Mouse (Mus musculus) neural tube, embryonic 13.5 days (tissue): ENCODE data around the gene Arhgap8. TPM values are rescaled to one million over a fixed set of nuclear protein-coding genes. Genes with fewer than 3 reads are reported as not detected.
"Not testable (repeated sequence)": the region's sequence is repeated elsewhere in the genome, so short reads cannot be mapped to it uniquely, and the experiment has no call there.

Source experiments
- ATAC-seq: fragments of 200-750 bp; cut with Nextera tagmentation; 2 replicates; pipeline ENCODE4 v1.8.0; 2017; ENCODE audit warnings: low read depth, mild to moderate bottlenecking, moderate TSS enrichment, moderate library complexity
- H3K27ac ChIP-seq: fragments of 300-500 bp; sonication (generic); replicated peaks from 2 replicates; pipeline ENCODE4 v1.5.1; 2015; ENCODE audit warnings: moderate library complexity, mild to moderate bottlenecking, inconsistent platforms
- H3K27me3 ChIP-seq: fragments of 300-500 bp; sonication (generic); 2 replicates; pipeline ENCODE4 v1.6.1; 2015; ENCODE audit warnings: mild to moderate bottlenecking, inconsistent platforms
- H3K36me3 ChIP-seq: fragments of 300-500 bp; sonication (generic); 2 replicates; pipeline ENCODE4 v1.6.1; 2015; ENCODE audit warnings: mild to moderate bottlenecking, inconsistent platforms
- H3K4me1 ChIP-seq: fragments of 300-500 bp; sonication (generic); replicated peaks from 2 replicates; pipeline ENCODE4 v1.6.1; 2015; ENCODE audit warnings: inconsistent platforms
- H3K4me2 ChIP-seq: fragments of 300-500 bp; sonication (generic); 2 replicates; pipeline ENCODE4 v1.6.1; 2015; ENCODE audit warnings: inconsistent platforms, mild to moderate bottlenecking, moderate library complexity
- H3K4me3 ChIP-seq: fragments of 300-500 bp; sonication (generic); 2 replicates; pipeline ENCODE4 v1.5.1; 2015; ENCODE audit warnings: mild to moderate bottlenecking, inconsistent platforms
- H3K9ac ChIP-seq: fragments of 300-500 bp; sonication (generic); 2 replicates; pipeline ENCODE4 v1.6.1; 2015; ENCODE audit warnings: moderate library complexity, mild to moderate bottlenecking, inconsistent platforms
- H3K9me3 ChIP-seq: fragments of 300-500 bp; sonication (generic); 2 replicates; pipeline ENCODE4 v1.6.1; 2016; ENCODE audit warnings: inconsistent platforms
- WGBS: fragments of 180-500 bp; shearing (Covaris S2); methylation state at CpG from one replicate; pipeline ENCODE4 v1.1.7; 2015; 5-methylcytosine and 5-hydroxymethylcytosine counted together
- polyA plus RNA-seq: library from polyadenylated mRNA; unstranded; fragments of >200 nt; fragmentation: Nextera tagmentation; extraction: Ambion mirVana; gene quantifications from 2 replicates; pipeline ENCODE4 v1.2.1, GENCODE M21; 2015

The Arhgap8 gene
- polyA plus RNA-seq, 1 experiment from 2014 or later, result 2.2 TPM

DNA sequence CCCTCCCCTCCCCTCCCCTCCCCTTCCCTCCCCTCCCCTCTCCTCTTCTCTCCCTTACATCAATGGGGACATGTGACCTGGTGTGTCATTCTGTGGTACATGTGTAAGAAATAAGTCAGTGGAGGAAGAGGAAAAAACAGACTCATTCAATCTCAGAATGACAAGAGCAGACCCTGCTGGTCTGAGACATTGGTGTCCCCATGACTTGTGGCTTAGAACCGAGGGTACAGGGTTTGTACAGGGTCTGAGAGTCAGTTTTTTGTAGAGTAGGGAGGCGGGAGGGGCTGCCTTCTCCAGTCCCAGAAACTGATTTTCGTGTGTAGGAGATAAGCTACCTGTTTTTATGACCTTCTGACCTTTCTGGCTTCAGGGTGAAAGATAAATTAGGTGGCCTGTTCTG, 23.5 kb downstream of the Arhgap8 start:
- H3K4me3 ChIP-seq, result no peak overlapping the region
- 0 out of 2 replicates have a peak, but pooled peaks cover 5% of the 10 kb centered on the region for H3K4me1 ChIP-seq
- H3K4me2 ChIP-seq, result no peak overlapping the region
- WGBS, result 19% methylated on average over 3 of the region's 3 CpGs
- H3K27me3 ChIP-seq, result no peaks in the 10 kb centered on the region
- no peak overlapping the region for H3K9ac ChIP-seq
- no peak for ATAC-seq
- no peak overlapping the region for H3K27ac ChIP-seq
- no peaks in the 10 kb centered on the region for H3K9me3 ChIP-seq
- H3K36me3 ChIP-seq, result no peaks in the 10 kb centered on the region

DNA sequence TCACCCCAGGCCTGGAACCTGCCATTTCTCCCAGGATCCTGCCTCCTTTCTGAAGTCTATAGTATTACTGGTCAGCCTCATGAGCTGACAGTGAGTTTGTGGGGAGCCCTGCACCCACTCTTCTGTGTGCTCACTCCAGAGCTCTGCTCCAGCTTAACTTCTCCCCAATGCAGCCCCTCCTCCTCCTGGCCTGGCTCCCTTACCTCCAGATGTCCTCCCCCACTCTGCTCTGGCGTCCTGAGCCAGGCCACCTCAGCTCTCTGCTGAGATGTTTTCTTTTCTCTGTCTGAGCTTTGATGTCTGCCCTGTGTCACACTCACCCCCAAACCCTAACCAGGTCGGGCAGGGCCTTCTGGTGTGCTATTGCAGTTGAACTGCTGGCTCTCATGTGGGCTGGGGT, 24.5 kb downstream of the Arhgap8 start:
- no peak for ATAC-seq
- no peak overlapping the region for H3K27ac ChIP-seq
- H3K4me2 ChIP-seq, result no peak overlapping the region
- H3K9ac ChIP-seq, result no peak overlapping the region
- H3K36me3 ChIP-seq, result no peaks in the 10 kb centered on the region
- no peak overlapping the region for H3K4me3 ChIP-seq
- no peaks in the 10 kb centered on the region for H3K9me3 ChIP-seq
- 14% methylated on average over 2 of the region's 2 CpGs for WGBS
- 0 out of 2 replicates have a peak, but pooled peaks cover 5% of the 10 kb centered on the region for H3K4me1 ChIP-seq
- no peaks in the 10 kb centered on the region for H3K27me3 ChIP-seq

DNA sequence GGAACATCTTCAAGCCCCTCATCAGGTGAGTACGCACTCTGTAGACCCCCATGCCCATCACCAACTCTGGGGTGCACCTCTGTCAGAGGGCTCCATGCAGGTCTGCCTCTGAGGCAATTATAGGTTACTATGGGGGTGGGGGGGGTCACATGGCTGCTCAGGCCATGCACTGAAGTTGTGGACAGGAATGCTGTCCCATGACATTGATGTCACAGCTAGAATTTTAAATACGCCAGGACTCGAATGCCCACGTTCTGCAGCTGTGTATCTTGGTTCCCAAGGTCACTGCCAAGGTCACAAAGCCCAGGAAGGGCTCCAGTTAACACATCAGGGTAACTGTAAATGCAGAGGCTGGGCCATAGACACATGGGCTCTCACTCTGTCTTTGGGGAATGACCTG, 26.0 kb downstream of the Arhgap8 start:
- Histone ChIP-seq H3K9me3 (no peaks in the 10 kb centered on the region), H3K4me1 (0 out of 2 replicates have a peak, but pooled peaks cover 5% of the 10 kb centered on the region), H3K27me3 (no peaks in the 10 kb centered on the region), H3K27ac (no peak overlapping the region), H3K9ac (no peak overlapping the region), H3K4me2 (no peak overlapping the region), H3K36me3 (no peaks in the 10 kb centered on the region), H3K4me3 (no peak overlapping the region)
- 92% methylated on average over 4 of the region's 4 CpGs for WGBS
- ATAC-seq, result no peak

DNA sequence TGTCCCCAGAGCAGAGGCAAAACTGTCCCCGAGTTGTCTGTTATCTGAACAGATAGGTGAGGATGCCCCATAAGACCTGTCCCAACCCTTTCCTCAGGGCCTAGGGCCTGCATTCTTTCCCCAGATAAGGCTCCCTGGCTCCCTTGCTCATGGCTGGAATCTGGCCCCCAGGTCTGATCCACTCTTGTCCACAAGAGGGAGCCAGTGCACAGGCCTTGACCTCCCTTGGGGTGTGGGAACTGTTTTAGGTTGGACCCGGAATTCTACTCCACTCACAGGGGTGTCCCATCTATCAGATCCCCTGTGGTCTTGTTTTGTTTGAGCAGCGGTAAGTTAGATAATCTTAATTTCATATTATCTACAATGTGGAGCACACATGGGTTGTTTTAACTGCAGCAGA, 35.1 kb downstream of the Arhgap8 start:
- peak; percentile 60 for ATAC-seq
- Histone ChIP-seq H3K4me2 (no peak overlapping the region), H3K4me1 (peaks cover 40% of the 10 kb centered on the region), H3K27ac (no peak overlapping the region), H3K27me3 (peaks cover 14% of the 10 kb centered on the region; the same call in 1 of the 2 replicates), H3K9me3 (no peaks in the 10 kb centered on the region), H3K9ac (no peak overlapping the region), H3K4me3 (no peak overlapping the region), H3K36me3 (no peaks in the 10 kb centered on the region)
- WGBS, result 17% methylated on average over 3 of the region's 3 CpGs

DNA sequence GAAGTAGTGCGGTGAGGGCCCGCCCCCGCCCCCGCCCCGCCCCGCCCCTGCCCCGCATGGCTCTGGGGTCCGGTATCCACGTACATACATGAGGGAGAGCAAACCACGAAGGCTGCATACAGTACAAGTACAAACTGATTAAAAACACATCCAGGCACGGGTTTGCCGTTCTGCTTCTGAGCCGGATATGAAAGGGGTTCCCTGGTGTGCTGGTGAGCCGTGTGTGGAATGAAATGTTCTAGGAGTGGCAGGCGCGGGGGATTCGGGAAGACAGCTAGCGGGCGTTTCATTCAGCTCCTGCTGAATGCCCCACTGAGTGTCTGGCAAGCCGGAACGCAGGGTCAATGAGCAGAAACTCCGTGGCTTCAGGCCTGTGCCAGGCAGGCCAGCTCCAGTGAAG, 36.6 kb downstream of the Arhgap8 start:
- Histone ChIP-seq H3K4me3 (peak overlapping the region; percentile 32), H3K9ac (peak overlapping the region; percentile 44), H3K9me3 (no peaks in the 10 kb centered on the region), H3K27me3 (peaks cover 14% of the 10 kb centered on the region; the same call in 1 of the 2 replicates), H3K36me3 (no peaks in the 10 kb centered on the region), H3K4me2 (peak overlapping the region; percentile 59), H3K27ac (peak overlapping the region; percentile 78), H3K4me1 (peaks cover 48% of the 10 kb centered on the region)
- ATAC-seq, result peak; percentile 45
- under 1% methylated on average over 22 of the region's 22 CpGs for WGBS

DNA sequence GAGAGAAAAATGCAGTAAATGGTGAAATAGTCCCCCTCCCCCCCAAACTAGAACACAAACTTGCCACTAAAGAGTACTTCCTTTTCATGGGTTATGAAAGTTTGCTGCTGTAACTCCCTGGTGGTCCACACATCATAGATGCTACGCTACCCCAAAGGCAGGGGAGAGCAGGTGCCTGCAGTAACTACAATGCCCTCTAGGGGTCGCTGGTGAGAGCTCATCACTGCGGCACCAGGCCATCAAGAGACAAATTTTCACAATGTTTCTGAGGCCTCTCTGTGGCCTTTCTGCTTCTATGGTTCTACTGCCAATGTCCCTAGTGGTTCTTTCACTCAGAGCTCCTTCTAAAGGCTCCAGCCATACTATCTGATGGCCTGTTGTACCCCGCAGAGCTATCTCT, 38.6 kb downstream of the Arhgap8 start:
- no peaks in the 10 kb centered on the region for H3K36me3 ChIP-seq
- peaks cover 14% of the 10 kb centered on the region; the same call in 1 of the 2 replicates for H3K27me3 ChIP-seq
- H3K9me3 ChIP-seq, result no peaks in the 10 kb centered on the region
- no peak for ATAC-seq
- H3K4me1 ChIP-seq, result peaks cover 62% of the 10 kb centered on the region
- 34% methylated on average over 4 of the region's 4 CpGs for WGBS
- H3K4me3 ChIP-seq, result no peak overlapping the region
- H3K4me2 ChIP-seq, result no peak overlapping the region
- H3K9ac ChIP-seq, result no peak overlapping the region
- no peak overlapping the region for H3K27ac ChIP-seq

DNA sequence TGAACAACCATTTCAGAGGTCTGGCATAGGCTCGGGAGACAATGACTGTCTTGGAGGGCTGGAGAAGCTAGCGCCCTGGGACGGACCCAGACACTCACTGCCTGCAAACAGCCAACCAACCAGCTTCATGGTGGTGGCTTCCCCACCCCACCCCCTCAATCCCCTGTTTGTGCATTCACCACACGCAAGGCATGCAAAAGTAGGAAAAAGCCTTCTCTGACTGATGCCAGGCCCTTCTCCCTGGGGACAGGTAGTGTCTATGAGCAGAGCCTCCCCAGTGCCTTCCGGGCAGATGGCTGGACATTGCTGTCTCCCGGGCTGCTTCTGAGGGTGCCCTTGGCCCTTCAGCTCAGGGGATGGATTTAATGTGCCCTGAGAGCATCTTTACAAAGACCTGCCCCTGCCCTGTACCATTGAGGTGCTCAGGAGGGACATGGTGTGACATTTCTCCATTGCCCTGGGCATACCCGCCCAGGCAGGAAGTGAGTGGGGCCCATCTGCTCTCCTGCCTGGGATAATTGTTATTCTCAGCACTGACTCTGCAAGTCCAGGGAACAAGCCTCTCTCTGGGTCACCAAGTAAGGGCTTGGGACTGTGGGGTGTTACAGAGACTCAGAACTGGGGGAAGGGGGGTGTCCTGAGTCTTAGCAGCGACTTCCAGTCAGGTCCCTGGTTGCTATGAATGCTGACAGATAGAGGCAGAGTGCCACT, 43.0 kb downstream of the Arhgap8 start:
- peak overlapping the region; percentile 31; the same call in 1 of the 2 replicates for H3K9ac ChIP-seq
- 35% methylated on average over 8 of the region's 8 CpGs for WGBS
- no peaks in the 10 kb centered on the region for H3K9me3 ChIP-seq
- peak; percentile 69 for ATAC-seq
- H3K36me3 ChIP-seq, result no peaks in the 10 kb centered on the region
- peak overlapping the region; percentile 70 for H3K27ac ChIP-seq
- H3K27me3 ChIP-seq, result peaks cover 4% of the 10 kb centered on the region; the same call in 1 of the 2 replicates
- H3K4me1 ChIP-seq, result peaks cover 32% of the 10 kb centered on the region
- no peak overlapping the region for H3K4me3 ChIP-seq
- no peak overlapping the region for H3K4me2 ChIP-seq

DNA sequence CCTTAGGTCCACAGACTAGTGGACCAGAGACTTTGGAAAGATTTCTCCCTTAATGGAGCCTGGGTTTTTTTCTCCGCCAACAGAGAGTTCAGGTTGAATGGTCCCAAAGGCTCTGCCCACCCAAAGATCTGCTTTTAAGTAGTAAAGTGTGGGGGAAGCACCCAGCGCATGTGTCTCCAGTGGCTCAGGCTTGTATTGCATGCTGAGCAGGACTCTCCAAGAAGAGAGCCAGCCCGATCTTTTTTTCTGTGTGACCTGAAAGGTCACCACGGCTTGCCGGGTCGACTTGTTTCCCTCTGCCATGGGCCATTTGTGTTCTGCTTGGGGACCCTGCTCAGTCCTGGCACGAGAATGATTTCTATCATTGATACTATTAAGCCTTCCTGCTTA, 43.6 kb downstream of the Arhgap8 start:
- no peaks in the 10 kb centered on the region for H3K9me3 ChIP-seq
- H3K27ac ChIP-seq, result peak overlapping the region; percentile 70
- no peaks in the 10 kb centered on the region for H3K36me3 ChIP-seq
- H3K27me3 ChIP-seq, result no peaks in the 10 kb centered on the region
- no peak overlapping the region for H3K4me2 ChIP-seq
- H3K4me1 ChIP-seq, result peaks cover 32% of the 10 kb centered on the region
- no peak overlapping the region for H3K4me3 ChIP-seq
- no peak for ATAC-seq
- no peak overlapping the region for H3K9ac ChIP-seq
- 25% methylated on average over 7 of the region's 7 CpGs for WGBS

DNA sequence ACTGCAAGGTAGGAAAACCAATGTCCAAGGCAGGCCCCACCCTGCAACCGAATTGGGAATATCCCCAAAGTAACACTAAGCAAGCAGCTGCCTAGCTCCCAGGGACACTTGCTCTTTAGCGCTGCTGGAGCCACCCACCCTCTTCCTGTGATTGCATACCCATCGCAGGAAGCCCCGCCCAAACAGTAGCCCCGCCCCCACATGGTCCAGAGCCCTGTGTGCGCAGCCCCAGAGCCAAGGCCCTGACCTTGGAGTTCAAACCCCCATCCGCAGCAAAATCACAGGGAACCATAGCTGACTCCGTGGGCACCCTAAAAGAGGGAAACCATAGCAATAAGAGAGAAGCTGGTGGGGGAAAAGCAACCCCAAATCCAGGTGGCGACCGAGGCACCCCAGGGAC, 46.8 kb downstream of the Arhgap8 start:
- no peak overlapping the region for H3K27ac ChIP-seq
- no peaks in the 10 kb centered on the region for H3K36me3 ChIP-seq
- no peak for ATAC-seq
- no peak overlapping the region for H3K4me2 ChIP-seq
- H3K4me3 ChIP-seq, result no peak overlapping the region
- no peaks in the 10 kb centered on the region for H3K27me3 ChIP-seq
- no peak overlapping the region for H3K9ac ChIP-seq
- WGBS, result 45% methylated on average over 10 of the region's 10 CpGs
- H3K9me3 ChIP-seq, result no peaks in the 10 kb centered on the region
- H3K4me1 ChIP-seq, result peaks cover 31% of the 10 kb centered on the region

DNA sequence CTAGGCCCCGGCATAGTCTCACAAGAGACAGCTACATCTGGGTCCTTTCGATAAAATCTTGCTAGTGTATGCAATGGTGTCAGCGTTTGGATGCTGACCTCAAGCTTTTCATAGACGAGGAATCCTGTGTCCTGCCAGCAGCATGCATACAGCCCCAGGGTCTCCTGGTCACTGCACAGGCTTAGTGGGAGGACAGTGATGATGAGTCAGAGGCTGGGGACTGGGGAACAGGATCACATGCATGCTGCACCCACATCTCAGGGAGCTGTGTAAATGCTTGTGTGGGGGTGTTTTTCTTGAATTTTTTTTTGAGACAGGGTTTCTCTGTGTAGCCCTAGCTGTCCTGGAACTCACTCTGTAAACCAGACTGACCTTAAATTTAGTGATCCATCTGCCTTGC, 48.7 kb downstream of the Arhgap8 start:
- ATAC-seq, H3K27me3 ChIP-seq, H3K9ac ChIP-seq, H3K27ac ChIP-seq, H3K4me3 ChIP-seq, H3K36me3 ChIP-seq, H3K4me2 ChIP-seq, H3K9me3 ChIP-seq: not testable (repeated sequence)
- peaks cover 31% of the 10 kb centered on the region for H3K4me1 ChIP-seq
- 78% methylated on average over 4 of the region's 4 CpGs for WGBS

DNA sequence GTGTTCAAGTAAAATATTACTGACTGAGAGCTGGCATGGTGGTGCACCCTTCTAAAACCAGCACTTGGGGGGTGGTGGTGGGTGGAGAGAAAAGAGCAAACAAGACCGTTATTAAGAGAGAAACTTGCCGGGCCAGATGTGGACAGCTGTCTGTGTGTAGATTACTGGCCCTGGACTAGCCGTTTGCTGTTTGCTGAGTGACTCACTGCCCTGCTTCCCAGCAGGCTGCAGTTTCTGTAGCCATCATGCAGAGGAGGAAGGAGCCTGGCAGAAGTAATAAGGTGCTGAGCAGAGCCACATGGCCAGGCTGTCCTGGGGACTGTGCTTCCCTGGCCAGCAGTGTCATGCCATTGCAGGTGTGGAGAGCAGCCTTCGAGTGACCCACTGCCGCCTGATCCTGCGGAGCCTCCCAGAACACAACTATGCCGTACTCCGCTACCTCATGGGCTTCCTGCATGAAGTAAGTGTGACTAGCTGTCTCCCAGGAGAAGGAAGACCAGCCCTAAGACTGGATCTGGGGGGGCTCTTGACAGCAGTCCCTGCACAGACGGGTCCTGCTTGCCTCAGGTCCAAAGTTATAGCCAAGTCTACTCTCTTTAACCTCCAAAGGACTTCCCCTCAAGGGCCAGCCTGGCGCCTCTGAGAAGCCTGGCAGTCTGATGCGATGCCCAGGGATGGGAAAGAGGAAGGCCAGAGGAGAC, 49.9 kb downstream of the Arhgap8 start:
- H3K9me3 ChIP-seq, result no peaks in the 10 kb centered on the region
- no peak overlapping the region for H3K9ac ChIP-seq
- no peak for ATAC-seq
- H3K27me3 ChIP-seq, result no peaks in the 10 kb centered on the region
- H3K4me3 ChIP-seq, result no peak overlapping the region
- H3K4me1 ChIP-seq, result peaks cover 40% of the 10 kb centered on the region
- 78% methylated on average over 11 of the region's 11 CpGs for WGBS
- H3K36me3 ChIP-seq, result no peaks in the 10 kb centered on the region
- H3K4me2 ChIP-seq, result no peak overlapping the region
- no peak overlapping the region for H3K27ac ChIP-seq

DNA sequence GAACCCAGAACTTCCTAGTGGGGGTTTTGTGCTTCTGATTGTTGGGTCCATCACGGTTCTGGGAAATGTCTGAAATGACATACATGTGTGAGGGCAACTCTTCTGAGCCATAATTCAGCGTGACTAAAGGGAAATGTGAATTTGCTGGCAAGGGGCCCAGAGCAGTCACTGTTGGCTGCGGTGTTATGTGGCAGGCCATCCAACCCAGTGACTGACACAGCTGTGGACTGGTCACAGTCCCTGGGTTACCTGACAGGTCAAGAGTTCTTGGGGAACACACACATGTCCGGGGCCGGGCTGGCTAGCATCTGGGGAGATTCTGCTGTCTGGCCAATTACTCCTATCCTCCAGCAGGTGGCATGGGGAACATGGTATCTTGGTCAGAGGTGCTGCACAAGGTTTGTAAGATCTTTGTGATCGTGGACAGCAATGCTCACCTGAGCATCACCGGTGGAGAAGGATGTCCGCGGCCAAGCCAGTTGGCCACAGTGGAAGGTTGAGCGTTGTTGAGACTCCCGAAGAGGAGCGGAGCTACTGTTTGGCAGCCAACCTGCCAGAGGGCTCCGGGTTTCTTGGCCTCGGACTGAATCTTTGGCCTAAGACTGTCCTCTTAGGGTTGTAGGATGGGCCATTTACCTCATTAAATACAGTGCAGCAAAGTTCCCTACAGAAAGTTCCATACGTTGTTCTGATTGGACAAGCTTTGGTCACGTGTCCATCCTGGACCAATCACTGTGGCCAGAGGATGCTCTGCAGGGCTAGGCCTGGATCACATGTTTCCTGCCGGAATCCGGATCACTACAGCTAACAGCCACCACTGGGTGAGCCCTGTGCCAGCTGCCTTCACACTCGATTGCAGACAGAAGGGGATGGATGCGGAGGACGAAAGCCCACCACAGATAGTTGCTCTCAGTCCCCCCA, 52.6 kb downstream of the Arhgap8 start:
- Histone ChIP-seq H3K4me3 (no peak overlapping the region), H3K36me3 (no peaks in the 10 kb centered on the region), H3K4me1 (peaks cover 61% of the 10 kb centered on the region), H3K27ac (no peak overlapping the region), H3K9ac (no peak overlapping the region), H3K27me3 (no peaks in the 10 kb centered on the region), H3K4me2 (no peak overlapping the region), H3K9me3 (no peaks in the 10 kb centered on the region)
- 73% methylated on average over 21 of the region's 21 CpGs for WGBS
- ATAC-seq, result no peak
